Mouse (Mus musculus) limb, embryonic 14.5 days (tissue): Measurements from ENCODE around the gene Epop. TPM values are rescaled to one million over a fixed set of nuclear protein-coding genes. Genes with fewer than 3 reads are reported as not detected.
"Not testable (repeated sequence)": the region's sequence is repeated elsewhere in the genome, so short reads cannot be mapped to it uniquely, and the experiment has no call there.

Experiments
- ATAC-seq: fragments of 200-750 bp; cut with Nextera tagmentation; 2 replicates; pipeline ENCODE4 v1.8.0; 2017; ENCODE audit warnings: low read depth, moderate number of reproducible peaks, moderate TSS enrichment; ENCODE audit not compliant: low FRiP score
- DNase-seq: peaks from one replicate; pipeline ENCODE4 v3.0.0-alpha.2; 2015; ENCODE audit warnings: low spot score
- H3K27ac ChIP-seq: fragments of 300-500 bp; sonication (generic); replicated peaks from 2 replicates; pipeline ENCODE4 v1.5.1; 2014; ENCODE audit warnings: low read depth, mild to moderate bottlenecking, low read length, moderate library complexity, mixed read lengths
- H3K27me3 ChIP-seq: fragments of 300-500 bp; sonication (generic); 2 replicates; pipeline ENCODE4 v1.6.1; 2014; ENCODE audit warnings: low read length, mixed read lengths; ENCODE audit not compliant: control insufficient read depth, insufficient read depth
- H3K36me3 ChIP-seq: fragments of 300-500 bp; sonication (generic); 2 replicates; pipeline ENCODE4 v1.6.1; 2014; ENCODE audit warnings: mild to moderate bottlenecking, low read length, moderate library complexity, mixed read lengths; ENCODE audit not compliant: control insufficient read depth, insufficient read depth
- H3K4me1 ChIP-seq: fragments of 300-500 bp; sonication (generic); 2 replicates; pipeline ENCODE4 v1.6.1; 2014; ENCODE audit warnings: antibody characterized with exemption, low read length, mixed read lengths; ENCODE audit not compliant: control insufficient read depth, insufficient read depth
- H3K4me2 ChIP-seq: fragments of 300-500 bp; sonication (generic); replicated peaks from 2 replicates; pipeline ENCODE4 v1.6.1; 2014; ENCODE audit warnings: low read depth, mild to moderate bottlenecking, low read length, moderate library complexity; ENCODE audit not compliant: severe bottlenecking
- H3K4me3 ChIP-seq: fragments of 300-500 bp; sonication (generic); replicated peaks from 2 replicates; pipeline ENCODE4 v1.5.1; 2014; ENCODE audit warnings: low read length
- H3K9ac ChIP-seq: fragments of 300-500 bp; sonication (generic); 2 replicates; pipeline ENCODE4 v1.6.1; 2014; ENCODE audit warnings: mild to moderate bottlenecking, low read depth, low read length, moderate library complexity; ENCODE audit not compliant: severe bottlenecking
- H3K9me3 ChIP-seq: fragments of 300-500 bp; sonication (generic); 2 replicates; pipeline ENCODE4 v1.6.1; 2016; ENCODE audit warnings: low read length; ENCODE audit not compliant: control insufficient read depth
- POLR2A ChIP-seq: fragments of 200-500 bp; IDR thresholded peaks from 2 replicates; pipeline ENCODE4 v1.8.0; 2012; ENCODE audit warnings: inconsistent platforms, mild to moderate bottlenecking, moderate library complexity, borderline replicate concordance; ENCODE audit not compliant: insufficient read depth, insufficient read length; ENCODE audit errors: extremely low read depth
- WGBS: fragments of 180-500 bp; shearing (Covaris S2); extraction: QIAGEN DNeasy Blood & Tissue Kit; methylation state at CpG from one replicate; pipeline ENCODE4 v1.1.7; 2014; 5-methylcytosine and 5-hydroxymethylcytosine counted together
- polyA plus RNA-seq, 2 experiments: library from polyadenylated mRNA; depleted of rRNA in 1 of 2; stranded (reverse) in 1 of 2; unstranded in 1 of 2; fragments of >200 nt; fragmentation: Nextera tagmentation in 1 of 2; extraction: Ambion mirVana in 1 of 2; gene quantifications; 2 replicates each; pipeline versions ENCODE4 v1.2.1 to v1.2.3; 2012 to 2014

Gene Epop
- polyA plus RNA-seq, 2 experiments = 4.4 to 6.6 TPM

GRCm38 (mm10) chr11:97660734-97661647, 31.5 kb upstream of the Epop start:
- WGBS = 3% methylated on average over 27 of the region's 27 CpGs
- H3K36me3 ChIP-seq = peaks cover 9% of the 10 kb centered on the region
- DNase-seq (no peak), ATAC-seq (no peak)
- H3K4me1 ChIP-seq = peaks cover 27% of the 10 kb centered on the region
- H3K27ac ChIP-seq = no peak overlapping the region
- peak overlapping the region; percentile 85 for H3K4me3 ChIP-seq
- no peaks in the 10 kb centered on the region for H3K9me3 ChIP-seq
- H3K27me3 ChIP-seq = peaks cover 17% of the 10 kb centered on the region
- TF ChIP-seq POLR2A = no peak
- peak overlapping the region; percentile 63 for H3K4me2 ChIP-seq
- 0 out of 2 replicates have a peak overlapping the region, but pooled peaks have one; percentile 84 for H3K9ac ChIP-seq

- no peak for TF ChIP-seq POLR2A
- DNase-seq (peak; percentile 69), ATAC-seq (peak; percentile 82)
- peaks cover 17% of the 10 kb centered on the region for H3K27me3 ChIP-seq
- peak overlapping the region; percentile 63 for H3K27ac ChIP-seq
- peak overlapping the region; percentile 63 for H3K4me2 ChIP-seq
- 0 out of 2 replicates have a peak, but pooled peaks cover under 1% of the 10 kb centered on the region for H3K36me3 ChIP-seq
- no peaks in the 10 kb centered on the region for H3K9me3 ChIP-seq
- H3K4me3 ChIP-seq = peak overlapping the region; percentile 74
- H3K4me1 ChIP-seq = peaks cover 27% of the 10 kb centered on the region
- WGBS = under 1% methylated on average over 62 of the region's 78 CpGs
- peak overlapping the region; percentile 84 for H3K9ac ChIP-seq
These were observed 30.6 kb upstream of the Epop start for GRCm38 (mm10) chr11:97659990-97660714.

GRCm38 (mm10) chr11:97659267-97659989, 29.9 kb upstream of the Epop start:
- Histone ChIP-seq H3K27me3 (peaks cover 17% of the 10 kb centered on the region), H3K4me3 (peak overlapping the region; percentile 74), H3K4me2 (peak overlapping the region; percentile 63), H3K36me3 (no peaks in the 10 kb centered on the region), H3K4me1 (peaks cover 23% of the 10 kb centered on the region), H3K27ac (peak overlapping the region; percentile 63), H3K9ac (peak overlapping the region; percentile 84), H3K9me3 (no peaks in the 10 kb centered on the region)
- DNase-seq (no peak), ATAC-seq (no peak)
- no peak for TF ChIP-seq POLR2A
- WGBS = 10% methylated on average over 13 of the region's 13 CpGs

GRCm38 (mm10) chr11:97658751-97659266, 29.3 kb upstream of the Epop start:
- Histone ChIP-seq H3K27ac (no peak overlapping the region), H3K36me3 (no peaks in the 10 kb centered on the region), H3K4me3 (no peak overlapping the region), H3K9ac (no peak overlapping the region), H3K4me2 (peak overlapping the region; percentile 63), H3K9me3 (no peaks in the 10 kb centered on the region), H3K4me1 (peaks cover 23% of the 10 kb centered on the region), H3K27me3 (peaks cover 17% of the 10 kb centered on the region)
- no peak for TF ChIP-seq POLR2A
- no peak for ATAC-seq
- DNase-seq = no peak
- 57% methylated on average over 11 of the region's 11 CpGs for WGBS

- not testable (repeated sequence) for H3K27ac ChIP-seq, H3K4me3 ChIP-seq, DNase-seq, ATAC-seq, H3K9me3 ChIP-seq, H3K9ac ChIP-seq, H3K4me2 ChIP-seq, H3K36me3 ChIP-seq
- WGBS = 91% methylated on average over 6 of the region's 6 CpGs
- Histone ChIP-seq H3K27me3 (peaks cover 17% of the 10 kb centered on the region), H3K4me1 (peaks cover 23% of the 10 kb centered on the region)
These were observed 28.5 kb upstream of the Epop start for GRCm38 (mm10) chr11:97657967-97658366.
